Comparison of ENCODE assay signal across 20 mouse cellular contexts in genomic region chr19:5309025-5309424, GRCm38 (mm10). TPM values are rescaled to one million over a fixed set of nuclear protein-coding genes. Genes with fewer than 3 reads are reported as not detected.
DNase-seq lines count a peak whose midpoint lies in the region; ATAC-seq and TF ChIP-seq lines count a peak whose summit lies in the region.
"Had no signal": no experiment of that assay in that cellular context is flagged by ENCODE, and none has a peak within 500 bp of the region (broad histone marks: within the 10 kb centered on the region; RNA-seq: fewer than 3 reads in every experiment).

No protein-coding gene starts in this region.

- no peaks in the 10 kb centered on the region for H3K79me2 ChIP-seq in MEL (ENCODE audit: control insufficient read depth, insufficient read depth, low read length, poor library complexity)

- H3K9ac ChIP-seq in hindbrain, postnatal 0 days (replicated peaks; ENCODE audit: low read length): no peak overlapping the region
- no peak overlapping the region for H3K9ac ChIP-seq in MEL (ENCODE audit: control insufficient read depth, low read depth, low read length, poor library complexity, severe bottlenecking)
- H3K9ac ChIP-seq: embryonic facial prominence, embryonic 13.5 days; forebrain, embryonic 13.5 days; liver, embryonic 15.5 days had no signal

- TF ChIP-seq EP300 in MEL (IDR thresholded peaks at IDR 0.05; ENCODE audit: low read depth in 1 of 2, low read length in 2 of 2): no peak

- H3K9me3 ChIP-seq in hindbrain, postnatal 0 days (ENCODE audit: low read length): no peaks in the 10 kb centered on the region
- peaks cover 12% of the 10 kb centered on the region for H3K9me3 ChIP-seq in hindbrain, embryonic 10.5 days
- H3K9me3 ChIP-seq in MEL (replicated peaks; ENCODE audit: insufficient read depth, low read length): no peaks in the 10 kb centered on the region
- H3K9me3 ChIP-seq: liver, embryonic 15.5 days had no signal

- DNase-seq in hindbrain, postnatal 0 days (ENCODE audit: low spot score): peak; percentile 14
- DNase-seq in hindbrain, embryonic 10.5 days (ENCODE audit: low spot score): no peak
- DNase-seq in MEL (ENCODE audit: low read depth, low spot score): peak; percentile 41
- DNase-seq in c-Kit-positive CD71-positive TER-119-positive erythroid progenitor cells, embryonic 14.5 days (ENCODE audit: low spot score): peak; percentile 24
- peak; percentile 71 for DNase-seq in retina, postnatal 1 day
- no peak for DNase-seq in frontal cortex, postnatal 14 days (ENCODE audit: low spot score in 2 of 2)
- DNase-seq: cerebellum, adult 8-10 months; gastrocnemius, postnatal 10 days; heart, postnatal 4 days; lung, postnatal 36 days; thymus, adult 2 months had no signal

- H3K4me2 ChIP-seq in hindbrain, postnatal 0 days (ENCODE audit: low read depth, low read length): no peak overlapping the region
- H3K4me2 ChIP-seq: embryonic facial prominence, embryonic 13.5 days; forebrain, embryonic 13.5 days; liver, embryonic 15.5 days had no signal

- H3K4me1 ChIP-seq in hindbrain, postnatal 0 days (ENCODE audit: insufficient read depth, low read length): no peaks in the 10 kb centered on the region
- peaks cover 6% of the 10 kb centered on the region; the same call in 1 of the 2 replicates for H3K4me1 ChIP-seq in hindbrain, embryonic 10.5 days (replicated peaks)
- no peaks in the 10 kb centered on the region for H3K4me1 ChIP-seq in MEL (ENCODE audit: control insufficient read depth in 1 of 2, insufficient read depth in 2 of 2, low read length in 2 of 2)
- H3K4me1 ChIP-seq: forebrain, embryonic 13.5 days had no signal

- H3K27me3 ChIP-seq in hindbrain, postnatal 0 days (ENCODE audit: insufficient read depth, low read length): no peaks in the 10 kb centered on the region
- H3K27me3 ChIP-seq in hindbrain, embryonic 10.5 days (ENCODE audit: insufficient read depth, poor library complexity, severe bottlenecking): peaks cover 21% of the 10 kb centered on the region
- H3K27me3 ChIP-seq in MEL (ENCODE audit: control insufficient read depth in 1 of 2, insufficient read depth in 2 of 2, low read length in 2 of 2): no peaks in the 10 kb centered on the region; a peak in 1 of 4 replicates
- H3K27me3 ChIP-seq: forebrain, embryonic 13.5 days had no signal

- no peak for ATAC-seq in hindbrain, postnatal 0 days
- no peak for ATAC-seq in inflammation-experienced regulatory T-cells, adult 6 months
- ATAC-seq: forebrain, embryonic 13.5 days; intestine, postnatal 0 days had no signal

- TF ChIP-seq RAD21 in MEL (IDR thresholded peaks at IDR 0.05; ENCODE audit: low read depth, low read length): no peak

- no peak overlapping the region for H3K27ac ChIP-seq in hindbrain, postnatal 0 days
- H3K27ac ChIP-seq in hindbrain, embryonic 10.5 days: no peak overlapping the region
- no peak overlapping the region for H3K27ac ChIP-seq in MEL (ENCODE audit: control insufficient read depth, low read depth, low read length)
- H3K27ac ChIP-seq: embryonic facial prominence, embryonic 13.5 days; forebrain, embryonic 13.5 days; limb, embryonic 10.5 days; liver, embryonic 15.5 days had no signal

- no peak for TF ChIP-seq POLR2A in MEL (IDR thresholded peaks at IDR 0.05; ENCODE audit: control insufficient read depth in 1 of 2, insufficient read depth in 1 of 2, low read depth in 1 of 2, low read length in 2 of 2, poor library complexity in 1 of 2)

- 89% methylated on average over 7 of the region's 7 CpGs for WGBS in hindbrain, postnatal 0 days
- 82% methylated on average over 7 of the region's 7 CpGs for WGBS in hindbrain, embryonic 10.5 days

- H3K4me3 ChIP-seq in hindbrain, postnatal 0 days (ENCODE audit: low read length): no peak overlapping the region
- no peak overlapping the region for H3K4me3 ChIP-seq in hindbrain, embryonic 10.5 days
- no peak overlapping the region for H3K4me3 ChIP-seq in MEL (ENCODE audit: control insufficient read depth in 1 of 2, insufficient read depth in 1 of 2, low read depth in 2 of 2, low read length in 2 of 2)
- H3K4me3 ChIP-seq: embryonic facial prominence, embryonic 13.5 days; forebrain, embryonic 13.5 days; limb, embryonic 10.5 days; liver, embryonic 15.5 days had no signal

- H3K36me3 ChIP-seq in hindbrain, postnatal 0 days (ENCODE audit: insufficient read depth, low read length): peaks cover 20% of the 10 kb centered on the region
- H3K36me3 ChIP-seq in hindbrain, embryonic 10.5 days: peaks cover 37% of the 10 kb centered on the region
- no peaks in the 10 kb centered on the region for H3K36me3 ChIP-seq in MEL (ENCODE audit: control insufficient read depth in 1 of 2, insufficient read depth in 2 of 2, low read length in 2 of 2)
- H3K36me3 ChIP-seq: liver, embryonic 15.5 days had no signal

- TF ChIP-seq CTCF in hindbrain, postnatal 0 days (IDR thresholded peaks at IDR 0.05; ENCODE audit: low read depth): no peak
- no peak for TF ChIP-seq CTCF in MEL (IDR thresholded peaks at IDR 0.05 in 2 of 3, conservative IDR thresholded peaks at IDR 0.05 in 1 of 3; ENCODE audit: control insufficient read depth in 1 of 3, insufficient read depth in 1 of 3, low read depth in 2 of 3, low read length in 3 of 3, poor library complexity in 1 of 3, severe bottlenecking in 1 of 3)

TF ChIP-seq in MEL, 35 proteins besides CTCF, POLR2A, EP300 and RAD21:
- TF ChIP-seq TCF12 (IDR thresholded peaks at IDR 0.05; ENCODE audit: low read depth, low read length) (no peak), UBTF (IDR thresholded peaks at IDR 0.05; ENCODE audit: borderline replicate concordance, insufficient read depth, low read depth, low read length) (no peak), RCOR1 (IDR thresholded peaks at IDR 0.05; ENCODE audit: low read depth, low read length) (no peak), KAT2A (conservative IDR thresholded peaks at IDR 0.05; ENCODE audit: low read depth, low read length) (no peak), MYB (IDR thresholded peaks at IDR 0.05; ENCODE audit: low read depth, low read length) (no peak)

RNA-seq across cellular contexts. Expression of gene Gal3st3, which starts 10.9 kb away (rescaled TPM):
- 25.0 and 27.3 TPM in 2 replicates for total RNA-seq in hindbrain, postnatal 0 days (2014; rRNA removed)
- 26.9 and 31.9 TPM in 2 replicates for polyA plus RNA-seq in hindbrain, postnatal 0 days (2015; fragmentation: Nextera tagmentation; extraction: Ambion mirVana)
- 11.7 and 19.1 TPM in 2 replicates for polyA plus RNA-seq in hindbrain, embryonic 10.5 days (2016; fragmentation: Nextera tagmentation; extraction: Ambion mirVana)
- not detected in 2 replicates for total RNA-seq in MEL (2012; rRNA removed)
- under 1 TPM in 1 of 2 experiments, not detected in 1; 0.04 TPM for polyA plus RNA-seq in MEL (2012; ENCODE audit: insufficient read depth in 1 of 2, insufficient read length in 2 of 2, low read depth in 1 of 2, low replicate concordance in 2 of 2, missing spikeins in 1 of 2)
- polyA plus RNA-seq in inflammation-experienced regulatory T-cells, adult 6 months (2017; shearing (Covaris generic)): under 1 TPM in 1 of 3 experiments, not detected in 2; 0.15 TPM

RNA-seq across cellular contexts. Expression of gene Sf3b2, which starts 13.8 kb away (rescaled TPM):
- 266 and 341 TPM in 2 replicates for total RNA-seq in hindbrain, postnatal 0 days (2014; rRNA removed)
- polyA plus RNA-seq in hindbrain, postnatal 0 days (2015; fragmentation: Nextera tagmentation; extraction: Ambion mirVana): 322 and 334 TPM in 2 replicates
- polyA plus RNA-seq in hindbrain, embryonic 10.5 days (2016; fragmentation: Nextera tagmentation; extraction: Ambion mirVana): 438 and 456 TPM in 2 replicates
- total RNA-seq in MEL (2012; rRNA removed): 178 and 180 TPM in 2 replicates
- polyA plus RNA-seq in MEL (2012; ENCODE audit: insufficient read depth in 1 of 2, insufficient read length in 2 of 2, low read depth in 1 of 2, low replicate concordance in 2 of 2, missing spikeins in 1 of 2): 100 to 1,000 TPM; 259 to 331 TPM
- polyA plus RNA-seq in inflammation-experienced regulatory T-cells, adult 6 months (2017; shearing (Covaris generic)): 100 to 1,000 TPM; 316 to 410 (median 348) TPM

RNA-seq across cellular contexts. Expression of gene Catsper1, which starts 26.5 kb away (rescaled TPM):
- not detected in 2 replicates for total RNA-seq in hindbrain, postnatal 0 days (2014; rRNA removed)
- not detected in 2 replicates for polyA plus RNA-seq in hindbrain, postnatal 0 days (2015; fragmentation: Nextera tagmentation; extraction: Ambion mirVana)
- not detected in 2 replicates for polyA plus RNA-seq in hindbrain, embryonic 10.5 days (2016; fragmentation: Nextera tagmentation; extraction: Ambion mirVana)
- not detected in 2 replicates for total RNA-seq in MEL (2012; rRNA removed)
- not detected for polyA plus RNA-seq in MEL (2012; ENCODE audit: insufficient read depth in 1 of 2, insufficient read length in 2 of 2, low read depth in 1 of 2, low replicate concordance in 2 of 2, missing spikeins in 1 of 2)
- polyA plus RNA-seq in inflammation-experienced regulatory T-cells, adult 6 months (2017; shearing (Covaris generic)): not detected
- total RNA-seq: gastrocnemius, postnatal 10 days; heart, postnatal 4 days; layer of hippocampus, postnatal 14 days; midbrain, postnatal 0 days had no signal
- polyA plus RNA-seq: embryonic facial prominence, embryonic 13.5 days; forebrain, embryonic 13.5 days; intestine, postnatal 0 days; limb, embryonic 10.5 days; liver, embryonic 15.5 days; midbrain, postnatal 0 days; neural tube, embryonic 14.5 days; thymus, adult 2 months had no signal

RNA-seq across cellular contexts. Expression of gene Pacs1, which starts 36.1 kb away (rescaled TPM):
- total RNA-seq in hindbrain, postnatal 0 days (2014; rRNA removed): 60.3 and 63.6 TPM in 2 replicates
- 33.1 and 41.0 TPM in 2 replicates for polyA plus RNA-seq in hindbrain, postnatal 0 days (2015; fragmentation: Nextera tagmentation; extraction: Ambion mirVana)
- polyA plus RNA-seq in hindbrain, embryonic 10.5 days (2016; fragmentation: Nextera tagmentation; extraction: Ambion mirVana): 23.7 and 26.1 TPM in 2 replicates
- 5.7 TPM in 2 replicates for total RNA-seq in MEL (2012; rRNA removed)
- 10 to 100 TPM in 1 of 2 experiments, not detected in 1; 19.9 TPM for polyA plus RNA-seq in MEL (2012; ENCODE audit: insufficient read depth in 1 of 2, insufficient read length in 2 of 2, low read depth in 1 of 2, low replicate concordance in 2 of 2, missing spikeins in 1 of 2)
- polyA plus RNA-seq in inflammation-experienced regulatory T-cells, adult 6 months (2017; shearing (Covaris generic)): 10 to 100 TPM; 11.8 to 19.8 (median 19.2) TPM

RNA-seq across cellular contexts. Expression of gene Cst6, which starts 40.3 kb away (rescaled TPM):
- total RNA-seq in hindbrain, postnatal 0 days (2014; rRNA removed): 0.50 and 9.8 TPM in 2 replicates
- 14.9 and 16.1 TPM in 2 replicates for polyA plus RNA-seq in hindbrain, postnatal 0 days (2015; fragmentation: Nextera tagmentation; extraction: Ambion mirVana)
- polyA plus RNA-seq in hindbrain, embryonic 10.5 days (2016; fragmentation: Nextera tagmentation; extraction: Ambion mirVana): 0.65 and 1.6 TPM in 2 replicates
- not detected in 2 replicates for total RNA-seq in MEL (2012; rRNA removed)
- polyA plus RNA-seq in MEL (2012; ENCODE audit: insufficient read depth in 1 of 2, insufficient read length in 2 of 2, low read depth in 1 of 2, low replicate concordance in 2 of 2, missing spikeins in 1 of 2): under 1 TPM in 1 of 2 experiments, not detected in 1; 0.26 TPM
- polyA plus RNA-seq in inflammation-experienced regulatory T-cells, adult 6 months (2017; shearing (Covaris generic)): 10 to 100 TPM in 1 of 3 experiments, 1 to 10 TPM in 2; 3.1 to 11.4 (median 5.6) TPM
- polyA plus RNA-seq: liver, embryonic 15.5 days had no signal

Comparison
In these comparisons a context has a peak if more than half of its experiments do, and no peak if none do; other contexts are left out.
1. DNase-seq: peak in hindbrain, postnatal 0 days (single experiment), MEL (single experiment), c-Kit-positive CD71-positive TER-119-positive erythroid progenitor cells, embryonic 14.5 days (single experiment) and retina, postnatal 1 day (single experiment); none in hindbrain, embryonic 10.5 days (single experiment) and frontal cortex, postnatal 14 days (0 of 2).
2. RNA of gene Gal3st3, which starts 10.9 kb away (polyA plus RNA-seq): 26.9 to 31.9 TPM in hindbrain, postnatal 0 days and 11.7 to 19.1 TPM in hindbrain, embryonic 10.5 days; 0.04 TPM in MEL and 0.15 TPM in inflammation-experienced regulatory T-cells, adult 6 months; every median in the first group is over 10 times any median in the second.